Mouse (Mus musculus) hindbrain, embryonic 13.5 days (tissue): ENCODE data around the gene Gm28036. TPM values are rescaled to one million over a fixed set of nuclear protein-coding genes. Genes with fewer than 3 reads are reported as not detected.
A peak's percentile ranks its signal among the peaks of the same experiment; 100 is the strongest.

ENCODE experiments used
- ATAC-seq: fragments of 200-750 bp; cut with Nextera tagmentation; 2 replicates; pipeline ENCODE4 v1.8.0; 2017; ENCODE audit warnings: moderate TSS enrichment; ENCODE audit not compliant: low FRiP score
- H3K27ac ChIP-seq: fragments of 300-500 bp; sonication (generic); 2 replicates; pipeline ENCODE4 v1.5.1; 2015; ENCODE audit warnings: inconsistent platforms, mild to moderate bottlenecking, moderate library complexity
- H3K27me3 ChIP-seq: fragments of 300-500 bp; sonication (generic); 2 replicates; pipeline ENCODE4 v1.6.1; 2015; ENCODE audit warnings: mild to moderate bottlenecking, inconsistent platforms
- H3K36me3 ChIP-seq: fragments of 300-500 bp; sonication (generic); 2 replicates; pipeline ENCODE4 v1.6.1; 2015; ENCODE audit warnings: mild to moderate bottlenecking, inconsistent platforms
- H3K4me1 ChIP-seq: fragments of 300-500 bp; sonication (generic); replicated peaks from 2 replicates; pipeline ENCODE4 v1.6.1; 2015; ENCODE audit warnings: inconsistent platforms
- H3K4me2 ChIP-seq: fragments of 300-500 bp; sonication (generic); 2 replicates; pipeline ENCODE4 v1.6.1; 2015; ENCODE audit warnings: inconsistent platforms, mild to moderate bottlenecking, moderate library complexity
- H3K4me3 ChIP-seq: fragments of 300-500 bp; sonication (generic); 2 replicates; pipeline ENCODE4 v1.5.1; 2015; ENCODE audit warnings: mild to moderate bottlenecking, inconsistent platforms
- H3K9ac ChIP-seq: fragments of 300-500 bp; sonication (generic); 2 replicates; pipeline ENCODE4 v1.6.1; 2015; ENCODE audit warnings: mild to moderate bottlenecking, inconsistent platforms
- H3K9me3 ChIP-seq: fragments of 300-500 bp; sonication (generic); 2 replicates; pipeline ENCODE4 v1.6.1; 2016; ENCODE audit warnings: inconsistent platforms
- WGBS: fragments of 180-500 bp; shearing (Covaris S2); methylation state at CpG from one replicate; pipeline ENCODE4 v1.1.7; 2015; 5-methylcytosine and 5-hydroxymethylcytosine counted together
- polyA plus RNA-seq: library from polyadenylated mRNA; unstranded; fragments of >200 nt; fragmentation: Nextera tagmentation; extraction: Ambion mirVana; gene quantifications from 2 replicates; pipeline ENCODE4 v1.2.1, GENCODE M21; 2015

The Gm28036 gene
- polyA plus RNA-seq, 1 experiment from 2014 or later = 21.6 TPM

DNA sequence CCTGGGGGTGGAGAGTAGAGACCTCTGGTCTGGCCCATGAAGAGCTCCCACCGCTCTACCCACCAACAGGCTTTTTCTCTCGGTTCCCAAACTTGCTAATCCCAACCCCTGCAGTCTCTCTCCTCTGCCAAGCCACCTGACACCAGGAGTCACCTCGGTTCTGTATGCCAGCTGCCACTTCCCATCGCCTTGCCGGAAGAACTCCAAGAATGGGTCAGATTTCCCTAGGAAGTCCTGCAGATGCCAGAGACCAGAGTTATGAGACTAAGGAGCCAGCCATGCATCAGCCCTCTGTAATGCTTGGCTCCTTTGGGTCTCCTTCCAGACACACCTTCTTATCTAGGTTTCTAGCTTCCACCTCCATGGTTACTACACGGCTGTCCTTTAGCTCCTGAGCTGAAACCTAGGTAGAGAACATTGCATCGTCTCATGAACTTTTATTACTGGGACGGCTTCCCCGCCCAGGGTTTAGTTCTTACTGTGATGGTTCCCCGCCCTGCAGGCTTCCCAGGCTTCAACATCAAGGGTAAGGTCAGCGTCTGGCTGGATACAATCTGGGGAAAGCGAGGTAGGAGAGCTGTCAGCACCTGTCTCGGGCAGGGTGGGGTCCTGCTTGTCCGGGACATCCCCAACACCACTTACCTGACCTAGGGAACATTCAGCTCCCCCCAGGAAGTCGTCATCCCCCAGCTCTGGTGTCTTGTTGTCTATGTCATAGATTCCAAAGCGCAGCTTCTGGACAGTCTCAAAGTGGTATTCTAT, 48.3 kb downstream of the Gm28036 start:
- peaks cover 23% of the 10 kb centered on the region; the same call in 1 of the 2 replicates for H3K4me1 ChIP-seq
- no peak overlapping the region for H3K27ac ChIP-seq
- no peaks in the 10 kb centered on the region for H3K9me3 ChIP-seq
- no peak overlapping the region for H3K4me2 ChIP-seq
- WGBS = 92% methylated on average over 16 of the region's 16 CpGs
- H3K4me3 ChIP-seq = no peak overlapping the region
- ATAC-seq = no peak
- H3K27me3 ChIP-seq = no peaks in the 10 kb centered on the region
- no peak overlapping the region for H3K9ac ChIP-seq
- H3K36me3 ChIP-seq = peaks cover 57% of the 10 kb centered on the region

DNA sequence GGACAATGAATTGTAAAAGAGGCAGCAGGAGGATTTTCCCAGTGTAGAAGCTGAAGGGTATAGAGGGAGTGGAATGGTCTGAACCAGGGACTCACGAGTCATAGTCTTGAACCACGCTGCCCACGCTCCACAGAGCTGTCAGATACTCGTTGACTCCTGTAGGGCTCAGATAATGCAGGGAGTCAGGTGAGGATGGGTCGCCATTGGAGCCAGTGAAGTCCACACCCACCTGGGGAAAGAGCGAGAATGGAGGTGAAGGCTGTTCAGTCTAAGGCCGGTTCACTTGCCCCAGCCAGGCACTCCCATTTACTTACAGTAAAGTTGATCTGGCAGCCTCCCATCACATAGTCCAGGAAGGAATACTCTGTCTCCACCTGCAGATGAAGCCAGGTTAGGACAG, 49.4 kb downstream of the Gm28036 start:
- Histone ChIP-seq H3K4me2 (no peak overlapping the region), H3K9ac (no peak overlapping the region), H3K27ac (no peak overlapping the region), H3K4me3 (no peak overlapping the region), H3K4me1 (peaks cover 18% of the 10 kb centered on the region; the same call in 1 of the 2 replicates), H3K9me3 (no peaks in the 10 kb centered on the region), H3K27me3 (no peaks in the 10 kb centered on the region), H3K36me3 (peaks cover 69% of the 10 kb centered on the region)
- ATAC-seq = no peak
- 97% methylated on average over 7 of the region's 7 CpGs for WGBS

DNA sequence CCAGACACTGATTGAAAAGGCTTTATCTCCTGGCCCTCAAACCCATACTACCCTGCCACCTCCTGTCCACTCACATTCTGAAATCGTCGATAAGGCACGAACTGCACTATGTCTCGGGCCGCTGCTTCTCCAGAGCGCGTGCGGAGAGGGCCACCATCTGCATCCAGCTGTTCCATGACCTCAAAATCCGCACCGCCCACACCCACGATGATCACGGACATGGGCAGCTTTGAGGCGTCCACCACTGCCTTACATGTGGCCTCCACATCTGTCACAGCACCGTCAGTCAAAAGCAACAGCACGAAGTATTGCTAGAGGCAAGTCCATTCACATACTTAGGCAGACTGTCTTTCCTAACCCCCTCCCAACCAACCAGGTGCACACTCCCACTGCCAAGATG, 53.2 kb downstream of the Gm28036 start:
- H3K4me1 ChIP-seq = no peaks in the 10 kb centered on the region
- H3K4me2 ChIP-seq = no peak overlapping the region
- no peaks in the 10 kb centered on the region for H3K9me3 ChIP-seq
- WGBS = 96% methylated on average over 15 of the region's 15 CpGs
- H3K27ac ChIP-seq = no peak overlapping the region
- peaks cover 98% of the 10 kb centered on the region for H3K36me3 ChIP-seq
- no peak for ATAC-seq
- no peak overlapping the region for H3K4me3 ChIP-seq
- no peaks in the 10 kb centered on the region for H3K27me3 ChIP-seq
- H3K9ac ChIP-seq = no peak overlapping the region

DNA sequence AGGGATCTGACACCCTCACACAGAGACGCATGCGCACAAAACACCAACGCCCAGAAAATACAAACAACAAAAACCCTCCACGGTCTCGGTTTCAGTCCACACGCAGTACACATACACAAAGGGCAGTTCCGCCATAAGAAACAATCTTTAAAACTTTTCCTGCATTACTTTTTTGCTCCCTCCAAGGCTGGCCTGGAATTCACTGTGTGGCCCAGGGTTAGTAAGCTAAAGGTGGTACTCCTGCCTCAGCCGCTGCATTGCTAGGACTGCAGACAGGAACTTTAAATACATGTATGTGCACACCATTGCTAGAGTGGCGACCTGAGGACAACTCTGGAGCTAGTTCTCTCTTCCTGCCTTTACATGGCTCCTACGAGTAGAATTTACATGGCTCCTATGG, 55.7 kb downstream of the Gm28036 start:
- Histone ChIP-seq H3K27ac (no peak overlapping the region), H3K4me3 (no peak overlapping the region), H3K9ac (no peak overlapping the region), H3K4me1 (peaks cover 5% of the 10 kb centered on the region), H3K9me3 (no peaks in the 10 kb centered on the region), H3K4me2 (no peak overlapping the region), H3K36me3 (peaks cover 86% of the 10 kb centered on the region), H3K27me3 (no peaks in the 10 kb centered on the region)
- no peak for ATAC-seq
- 95% methylated on average over 10 of the region's 10 CpGs for WGBS

DNA sequence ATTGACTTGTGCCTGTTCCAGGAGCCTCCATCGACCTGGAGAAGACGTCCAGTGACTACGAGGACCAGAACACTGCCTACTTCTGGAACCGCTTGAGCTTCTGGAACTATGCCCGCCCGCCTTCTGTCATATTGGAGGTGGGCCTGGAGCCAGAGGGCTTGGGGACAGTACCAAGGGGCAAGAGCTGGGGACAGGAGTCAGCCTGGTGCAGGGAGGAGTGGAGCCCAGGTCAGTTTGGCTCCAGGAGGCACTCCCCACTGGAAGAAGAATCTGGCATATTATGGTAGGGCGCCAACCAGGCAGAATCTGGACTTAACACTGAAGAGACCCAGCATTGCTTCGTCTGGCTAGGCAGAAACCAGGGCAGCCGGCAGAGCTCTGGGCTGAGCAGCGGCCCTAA, 59.0 kb downstream of the Gm28036 start:
- 92% methylated on average over 10 of the region's 10 CpGs for WGBS
- H3K9ac ChIP-seq = no peak overlapping the region
- H3K4me2 ChIP-seq = no peak overlapping the region
- peaks cover 53% of the 10 kb centered on the region for H3K36me3 ChIP-seq
- no peak overlapping the region for H3K27ac ChIP-seq
- peaks cover 13% of the 10 kb centered on the region for H3K4me1 ChIP-seq
- no peaks in the 10 kb centered on the region for H3K27me3 ChIP-seq
- H3K4me3 ChIP-seq = no peak overlapping the region
- ATAC-seq = no peak
- no peaks in the 10 kb centered on the region for H3K9me3 ChIP-seq

DNA sequence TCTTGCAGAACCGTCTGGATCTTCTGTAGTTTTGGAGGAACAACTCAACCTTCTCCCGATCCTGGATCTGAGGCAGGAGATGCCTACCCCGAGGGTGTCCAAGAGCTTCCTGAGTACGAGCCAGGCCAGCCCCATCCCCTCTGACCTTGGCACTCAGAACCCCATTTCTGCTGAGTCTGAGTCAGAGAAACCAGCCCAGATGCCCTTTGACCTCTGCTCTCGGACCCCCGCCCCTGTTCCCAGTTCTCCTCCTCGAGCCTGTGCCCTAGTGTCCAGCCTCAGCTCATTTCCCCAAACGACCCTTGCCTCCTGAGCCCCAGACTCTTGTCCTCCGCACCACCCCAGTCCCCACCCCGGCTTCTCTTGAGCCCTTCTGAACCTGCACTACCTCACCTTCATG, 60.8 kb downstream of the Gm28036 start:
- H3K4me1 ChIP-seq = peaks cover 13% of the 10 kb centered on the region
- H3K9ac ChIP-seq = peak overlapping the region; percentile 84
- H3K4me2 ChIP-seq = peak overlapping the region; percentile 96
- no peaks in the 10 kb centered on the region for H3K9me3 ChIP-seq
- H3K36me3 ChIP-seq = peaks cover 36% of the 10 kb centered on the region
- peak overlapping the region; percentile 71 for H3K4me3 ChIP-seq
- no peaks in the 10 kb centered on the region for H3K27me3 ChIP-seq
- peak; percentile 4; the same call in 1 of the 2 replicates for ATAC-seq
- H3K27ac ChIP-seq = no peak overlapping the region
- 31% methylated on average over 10 of the region's 10 CpGs for WGBS

DNA sequence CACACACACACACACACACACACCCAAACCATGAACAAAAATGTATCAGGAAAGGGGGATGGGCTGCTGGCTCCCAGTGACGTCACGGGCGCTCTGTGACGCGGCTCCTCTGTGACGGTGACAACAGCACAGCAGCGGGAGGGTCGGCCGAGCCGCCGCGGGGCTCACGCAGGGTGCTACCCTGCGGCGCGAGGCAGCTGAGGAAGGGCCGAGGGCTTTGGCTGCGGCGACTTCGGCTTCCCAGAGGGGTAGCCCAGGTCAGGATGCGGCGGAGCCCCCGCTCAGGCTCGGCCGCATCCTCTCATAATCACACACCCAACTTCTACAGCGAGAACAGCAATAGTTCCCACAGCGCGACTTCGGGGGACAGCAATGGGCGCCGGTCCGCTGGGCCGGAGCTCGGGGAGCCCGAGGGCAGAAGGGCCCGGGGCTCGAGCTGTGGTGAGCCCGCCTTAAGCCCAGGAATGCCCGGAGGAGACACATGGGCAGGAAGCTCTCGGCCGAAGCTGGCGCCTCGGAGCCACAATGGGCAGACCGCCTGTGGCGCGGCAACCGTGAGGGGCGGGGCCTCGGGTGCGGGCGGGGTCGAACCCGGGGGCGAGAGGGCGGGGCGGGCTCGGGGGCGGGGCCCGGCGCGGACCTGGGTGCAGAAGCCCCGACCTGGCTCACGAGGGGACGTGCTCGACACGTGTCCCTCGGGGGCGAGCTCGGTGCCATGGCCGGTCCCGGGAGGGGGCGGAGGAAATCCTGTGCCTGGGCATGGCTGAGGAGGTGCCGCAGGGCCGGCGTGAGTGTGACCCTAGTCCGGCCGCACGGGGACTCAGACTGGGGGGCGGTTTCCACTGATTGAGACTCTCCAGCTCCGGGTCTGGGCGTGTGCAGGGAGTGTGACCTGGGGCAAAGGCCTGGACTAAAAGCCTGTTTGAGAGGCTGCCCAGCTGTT, 61.5 kb downstream of the Gm28036 start, which contains the start of gene Spag4:
TSS of gene Spag4 (plus strand) at position 77 of the 943 bp plus-strand sequence.
- Histone ChIP-seq H3K9me3 (no peaks in the 10 kb centered on the region), H3K4me2 (peak within 1 kb of the TSS; percentile 96), H3K4me3 (peak within 1 kb of the TSS; percentile 71), H3K36me3 (peaks cover 28% of the 10 kb centered on the region), H3K27ac (peak within 1 kb of the TSS; percentile 87), H3K4me1 (peaks cover 13% of the 10 kb centered on the region), H3K9ac (peak within 1 kb of the TSS; percentile 84), H3K27me3 (no peaks in the 10 kb centered on the region)
- under 1% methylated on average over 81 of the region's 81 CpGs for WGBS
- peak; percentile 79 for ATAC-seq

DNA sequence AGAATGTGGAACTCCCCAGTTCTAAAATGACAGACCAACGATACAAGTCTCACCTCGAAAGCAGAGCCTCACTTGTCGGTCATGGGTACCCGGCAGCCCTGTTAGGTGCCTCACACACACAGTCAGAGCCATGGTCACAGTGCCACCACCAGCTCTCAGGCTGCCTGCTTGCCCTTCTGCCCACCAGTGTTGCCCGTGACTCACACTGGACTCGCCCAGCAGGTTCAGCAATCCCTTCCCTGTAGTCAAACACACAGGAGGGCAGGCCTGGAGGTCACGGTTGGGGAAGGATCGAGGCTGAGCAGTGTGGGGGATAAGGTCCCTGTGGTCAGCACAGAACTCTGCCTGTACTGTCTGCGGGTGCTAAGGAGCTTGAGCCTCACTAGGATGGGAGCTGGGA, 74.1 kb downstream of the Gm28036 start, which contains the start of gene Fer1l4:
TSS of gene Fer1l4 (minus strand) at position 132 of the 400 bp plus-strand sequence.
- no peaks in the 10 kb centered on the region for H3K36me3 ChIP-seq

DNA sequence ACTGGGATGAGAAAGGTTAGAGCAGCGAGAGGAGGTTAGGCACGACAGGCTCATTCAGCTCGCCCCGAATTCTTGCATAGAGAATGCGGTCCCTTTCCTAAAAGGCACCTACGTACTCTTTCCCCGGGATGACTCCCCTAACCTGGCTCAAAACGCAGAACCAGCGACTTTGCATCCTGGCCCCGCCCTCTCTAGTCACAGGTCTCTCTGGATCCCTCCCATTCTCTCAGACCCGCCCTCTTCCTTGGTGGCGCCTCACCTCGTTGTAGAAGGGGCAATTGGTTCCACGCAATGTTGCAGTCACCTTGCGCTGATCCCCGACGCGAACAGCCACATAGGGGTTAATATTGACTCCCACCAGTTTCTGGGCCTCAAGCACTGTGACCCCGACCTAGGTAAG, 79.0 kb downstream of the Gm28036 start:
- no peak overlapping the region for H3K9ac ChIP-seq
- H3K36me3 ChIP-seq = no peaks in the 10 kb centered on the region
- no peaks in the 10 kb centered on the region for H3K9me3 ChIP-seq
- H3K27ac ChIP-seq = no peak overlapping the region
- H3K4me3 ChIP-seq = no peak overlapping the region
- WGBS = 8% methylated on average over 19 of the region's 19 CpGs
- peaks cover 24% of the 10 kb centered on the region for H3K27me3 ChIP-seq
- no peak for ATAC-seq
- H3K4me2 ChIP-seq = 0 out of 2 replicates have a peak overlapping the region, but pooled peaks have one; percentile 13
- H3K4me1 ChIP-seq = no peaks in the 10 kb centered on the region

More for the DNA sequence above, 74.1 kb downstream of the Gm28036 start, which contains the start of gene Fer1l4:
- no peak within 1 kb of the TSS for H3K27ac ChIP-seq
- H3K4me2 ChIP-seq = no peak within 1 kb of the TSS
- WGBS = 83% methylated on average over 9 of the region's 9 CpGs
- H3K27me3 ChIP-seq = peaks cover 13% of the 10 kb centered on the region; the same call in 1 of the 2 replicates
- ATAC-seq = no peak
- H3K9me3 ChIP-seq = no peaks in the 10 kb centered on the region
- H3K9ac ChIP-seq = no peak within 1 kb of the TSS
- no peak within 1 kb of the TSS for H3K4me3 ChIP-seq
- no peaks in the 10 kb centered on the region for H3K4me1 ChIP-seq

DNA sequence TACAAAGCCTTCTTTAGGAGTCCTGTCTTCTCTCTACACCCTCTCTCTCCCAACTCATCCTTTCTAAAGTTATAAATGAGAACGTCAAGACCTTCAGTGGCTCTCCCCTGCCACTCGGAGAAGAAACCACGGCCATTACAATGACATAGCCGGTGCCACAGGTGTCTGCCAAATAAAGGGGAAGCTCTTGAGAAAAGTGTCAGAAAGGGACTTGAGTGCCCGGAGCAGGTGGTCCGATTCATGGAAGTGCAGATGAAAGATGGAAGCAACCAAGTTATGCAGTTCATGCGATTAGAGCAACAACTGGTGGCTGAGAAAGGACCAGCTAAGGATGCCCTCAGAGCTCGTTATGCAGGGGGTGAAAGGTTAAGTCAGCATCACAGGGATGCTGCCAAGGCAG, 84.0 kb downstream of the Gm28036 start:
- peaks cover 12% of the 10 kb centered on the region for H3K27me3 ChIP-seq
- 85% methylated on average over 8 of the region's 8 CpGs for WGBS
- no peak overlapping the region for H3K9ac ChIP-seq
- H3K4me2 ChIP-seq = no peak overlapping the region
- no peaks in the 10 kb centered on the region for H3K36me3 ChIP-seq
- no peak overlapping the region for H3K4me3 ChIP-seq
- H3K4me1 ChIP-seq = no peaks in the 10 kb centered on the region
- H3K27ac ChIP-seq = no peak overlapping the region
- H3K9me3 ChIP-seq = no peaks in the 10 kb centered on the region
- no peak for ATAC-seq

DNA sequence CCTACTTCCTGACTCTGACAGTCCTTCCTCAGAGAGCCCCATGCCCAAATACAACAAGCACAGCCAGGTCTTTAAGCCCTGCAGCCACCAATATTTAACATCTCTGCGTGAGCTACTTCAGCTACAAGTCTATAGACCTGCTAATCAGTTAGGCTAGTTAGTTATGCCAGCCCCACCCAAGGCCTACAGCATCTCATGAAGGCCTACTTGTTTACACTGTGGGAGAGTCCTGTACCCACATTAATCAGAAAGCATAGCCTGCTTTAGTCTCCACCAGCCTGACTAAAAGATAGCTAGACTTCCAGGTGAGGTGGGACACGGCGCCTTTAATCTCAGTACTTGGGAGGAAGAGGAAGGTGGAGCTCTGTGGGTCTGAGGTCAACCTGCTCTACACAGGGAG, 87.5 kb downstream of the Gm28036 start:
- Histone ChIP-seq H3K4me3 (no peak overlapping the region), H3K9me3 (no peaks in the 10 kb centered on the region), H3K9ac (no peak overlapping the region), H3K27ac (no peak overlapping the region), H3K27me3 (no peaks in the 10 kb centered on the region), H3K4me1 (no peaks in the 10 kb centered on the region), H3K4me2 (no peak overlapping the region), H3K36me3 (no peaks in the 10 kb centered on the region)
- ATAC-seq = no peak
- 92% methylated on average over 3 of the region's 3 CpGs for WGBS

DNA sequence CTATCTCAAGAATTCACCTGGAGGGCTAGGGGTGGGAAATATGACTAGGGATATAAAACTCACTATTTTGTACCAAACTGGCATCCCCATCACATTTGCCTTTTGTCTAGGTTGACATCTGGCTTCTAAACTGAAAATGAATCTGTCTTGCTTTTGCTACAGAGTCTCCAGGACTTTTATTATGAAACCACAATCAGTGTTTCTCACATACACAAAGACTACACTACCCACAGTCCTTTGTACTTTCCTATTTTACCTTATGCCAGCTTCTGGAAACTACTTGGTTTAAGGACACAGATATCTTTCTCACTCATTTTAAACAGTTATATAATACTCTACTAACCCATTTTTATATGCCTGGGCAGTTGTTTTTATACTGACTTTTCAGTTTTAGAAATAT, 101.4 kb downstream of the Gm28036 start:
- H3K36me3 ChIP-seq = 0 out of 2 replicates have a peak, but pooled peaks cover 2% of the 10 kb centered on the region
- no peak for ATAC-seq
- H3K27me3 ChIP-seq = no peaks in the 10 kb centered on the region
- H3K4me1 ChIP-seq = no peaks in the 10 kb centered on the region
- no peaks in the 10 kb centered on the region for H3K9me3 ChIP-seq
- no peak overlapping the region for H3K9ac ChIP-seq
- H3K27ac ChIP-seq = no peak overlapping the region
- no peak overlapping the region for H3K4me3 ChIP-seq
- no peak overlapping the region for H3K4me2 ChIP-seq
